Mouse (Mus musculus): ENCODE measurements around the gene Arrb2.
"Not testable (repeated sequence)": the region's sequence is repeated elsewhere in the genome, so short reads cannot be mapped to it uniquely, and the experiment has no call there.

The Arrb2 gene

DNA sequence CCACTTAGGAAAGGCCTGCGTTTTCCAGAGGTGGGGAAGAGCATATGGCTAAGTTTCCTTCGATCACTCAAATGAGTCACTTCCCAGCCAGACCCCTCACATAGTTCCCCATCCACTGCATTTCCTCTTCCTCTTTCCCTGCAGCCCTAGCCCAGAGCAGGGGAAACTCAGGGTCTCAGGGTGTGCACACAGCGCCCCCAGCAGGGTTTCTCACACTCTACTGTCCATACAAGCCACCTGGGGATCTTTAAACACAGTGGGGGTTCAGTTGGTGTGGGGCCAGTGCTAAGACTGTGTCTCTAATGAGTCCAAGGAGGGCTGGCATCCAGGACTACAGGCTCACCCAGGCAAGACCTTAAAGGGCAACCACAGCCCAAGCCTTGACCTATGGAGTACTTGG is 14.3 kb downstream of the Arrb2 start:
- peak in 1 of 2 experiments; percentile 8 for DNase-seq

DNA sequence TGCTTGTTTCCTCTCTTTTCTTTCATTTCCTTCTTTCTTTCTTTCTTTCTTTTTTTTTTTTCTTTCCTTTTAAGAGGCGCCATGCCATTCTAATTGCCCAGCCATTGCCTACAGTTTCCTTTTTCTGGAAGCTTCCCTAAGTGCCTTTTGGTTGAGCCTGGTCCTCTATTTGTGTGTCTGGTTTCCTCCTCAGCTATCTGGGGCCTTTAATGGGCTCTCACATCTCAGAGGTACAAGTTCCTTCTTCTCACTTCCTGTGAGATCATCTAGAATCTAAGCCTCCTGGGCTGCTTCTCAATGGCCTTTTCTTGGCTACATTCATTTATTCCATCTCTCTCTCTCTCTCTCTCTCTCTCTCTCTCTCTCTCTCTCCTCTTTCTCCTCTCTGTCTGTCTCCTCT is 14.9 kb downstream of the Arrb2 start:
- DNase-seq = no peak

DNA sequence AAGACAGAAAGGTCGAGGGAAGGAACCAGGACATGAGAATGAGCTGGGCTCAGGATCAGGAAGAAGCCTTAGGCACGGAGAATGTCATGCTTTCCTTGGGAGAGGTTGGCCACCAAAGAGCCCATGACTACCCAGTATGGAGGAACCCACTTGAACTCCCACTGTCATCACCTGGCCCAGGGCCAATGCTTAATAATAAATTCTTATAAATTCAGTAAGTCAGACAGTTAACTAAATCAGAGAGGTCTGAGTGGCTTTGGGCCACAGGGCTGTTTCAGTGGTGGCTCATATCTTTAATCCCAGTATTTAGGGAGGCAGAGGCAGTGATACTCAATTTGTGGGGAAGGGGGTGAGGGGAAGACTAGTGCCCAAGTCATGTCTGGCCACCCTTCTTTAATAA is 18.5 kb downstream of the Arrb2 start:
- DNase-seq = peak in 1 of 2 experiments; percentile 27

DNA sequence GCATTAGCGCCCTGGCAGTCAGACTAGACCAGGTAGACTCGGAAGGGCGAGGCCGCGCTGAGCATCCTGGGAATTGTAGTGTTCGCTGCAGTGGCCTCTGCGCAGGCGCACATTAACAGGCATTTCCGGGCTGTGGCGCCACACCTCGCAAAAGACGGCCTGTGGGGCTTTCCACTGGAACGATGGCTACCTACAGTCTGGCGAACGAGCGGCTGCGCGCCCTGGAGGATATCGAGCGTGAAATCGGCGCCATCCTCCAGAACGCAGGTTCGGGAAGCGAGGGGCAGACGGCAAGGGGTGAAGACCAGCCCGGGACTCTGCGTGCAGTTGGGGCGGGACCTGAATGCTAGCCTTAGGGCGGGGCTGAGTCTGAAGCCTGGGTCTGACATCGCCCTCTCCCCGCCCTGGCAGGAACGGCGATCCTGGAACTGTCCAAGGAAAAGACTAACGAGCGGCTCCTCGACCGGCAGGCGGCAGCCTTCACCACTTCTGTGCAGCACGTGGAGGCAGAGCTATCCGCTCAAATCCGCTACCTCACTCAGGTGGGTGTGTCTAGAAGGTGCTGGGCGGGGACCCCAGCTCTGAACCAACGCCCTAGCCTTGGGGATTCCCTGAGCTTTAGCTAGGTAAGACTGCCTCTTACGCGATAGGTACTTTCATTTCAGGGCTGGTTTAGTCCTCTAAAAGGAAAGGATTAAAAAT is 19.5 kb downstream of the Arrb2 start, which contains the start of gene Med11:
Med11 (plus strand) TSS at position 123 of the 702 bp plus-strand sequence.
- peak; percentile 98 for DNase-seq

DNA sequence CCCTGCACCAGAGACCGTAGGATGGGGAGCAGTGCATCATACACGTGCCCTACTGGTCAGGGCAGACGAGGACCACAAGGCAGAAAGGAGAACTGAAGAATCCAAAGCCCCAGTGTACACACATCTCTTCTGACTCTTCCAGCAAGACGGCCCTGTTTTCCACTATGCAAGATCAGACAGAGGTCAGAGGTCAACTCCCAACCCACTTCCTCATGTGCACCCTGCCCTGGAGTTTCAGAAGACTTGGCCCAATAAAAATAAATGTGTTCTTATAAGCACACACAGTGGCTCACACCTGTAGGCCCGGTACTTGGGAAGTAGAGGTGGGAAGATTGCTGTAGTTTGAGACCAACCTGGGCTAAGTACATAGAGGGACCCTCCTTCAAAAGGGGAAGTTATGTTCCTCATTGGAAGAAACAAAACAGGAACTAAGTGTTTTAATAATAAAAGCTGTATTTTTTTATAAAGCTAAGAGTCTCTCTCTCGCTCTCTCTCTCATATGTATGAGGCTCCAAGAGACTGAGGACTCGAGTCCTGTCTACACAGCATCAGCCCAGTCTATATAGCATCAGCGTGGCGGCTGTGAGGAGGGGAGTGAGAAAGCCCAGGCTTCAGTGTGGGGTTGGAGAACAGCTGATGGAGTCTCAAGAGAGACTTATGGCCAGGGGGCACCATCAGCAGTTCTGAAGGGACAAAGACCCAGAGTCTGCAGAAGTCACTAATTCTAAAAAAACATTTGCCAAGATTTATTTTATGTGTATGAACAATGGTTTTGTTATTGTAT is 21.0 kb downstream of the Arrb2 start:
- DNase-seq = peak in 1 of 2 experiments; percentile 9

DNA sequence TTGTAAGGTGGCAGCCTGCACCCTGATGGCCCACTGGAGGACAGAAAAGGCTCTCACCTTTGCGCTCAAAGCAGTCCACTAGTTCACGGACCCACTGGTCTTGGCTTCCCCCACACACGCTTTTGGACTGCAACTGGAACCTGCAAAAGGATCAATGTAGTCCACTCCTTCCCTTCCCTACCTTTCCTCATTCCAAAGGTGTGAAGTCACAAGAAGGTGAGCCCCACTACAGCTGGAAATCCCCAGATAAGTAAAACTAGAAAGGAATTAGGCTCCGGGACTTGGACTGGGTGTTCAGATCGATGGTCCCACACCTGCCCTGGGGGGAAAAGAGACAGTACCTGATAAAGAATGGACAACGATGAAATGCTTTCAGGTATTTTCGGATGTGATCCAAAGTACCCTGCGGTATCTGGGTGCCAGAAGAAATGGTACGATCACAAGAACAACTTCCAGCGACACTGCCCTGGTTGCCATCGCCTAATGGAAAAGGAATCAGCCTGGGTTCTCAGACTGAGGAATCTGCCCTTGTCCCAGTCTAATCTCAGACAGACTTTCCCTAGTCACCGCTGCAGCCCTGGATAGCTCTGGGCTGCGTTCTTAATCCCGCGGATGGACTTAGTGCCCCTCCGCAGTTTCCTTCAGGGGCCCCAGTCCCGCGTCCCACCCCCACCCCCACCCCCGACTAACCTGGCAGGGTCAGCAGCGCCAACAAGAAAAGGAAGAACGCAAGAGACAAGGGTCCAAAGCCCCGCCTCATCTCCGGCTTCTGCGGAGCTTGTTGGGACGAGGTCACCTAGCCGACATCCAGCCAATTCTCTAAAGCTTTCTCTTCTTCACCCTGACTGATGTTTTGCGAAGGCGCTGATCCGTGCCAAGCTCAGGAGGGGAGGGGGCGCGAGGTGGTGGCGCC is 26.5 kb downstream of the Arrb2 start, which contains the start of gene Zmynd15:
Zmynd15 (plus strand) TSS at position 746 of the 913 bp plus-strand sequence.
- DNase-seq = no peak

DNA sequence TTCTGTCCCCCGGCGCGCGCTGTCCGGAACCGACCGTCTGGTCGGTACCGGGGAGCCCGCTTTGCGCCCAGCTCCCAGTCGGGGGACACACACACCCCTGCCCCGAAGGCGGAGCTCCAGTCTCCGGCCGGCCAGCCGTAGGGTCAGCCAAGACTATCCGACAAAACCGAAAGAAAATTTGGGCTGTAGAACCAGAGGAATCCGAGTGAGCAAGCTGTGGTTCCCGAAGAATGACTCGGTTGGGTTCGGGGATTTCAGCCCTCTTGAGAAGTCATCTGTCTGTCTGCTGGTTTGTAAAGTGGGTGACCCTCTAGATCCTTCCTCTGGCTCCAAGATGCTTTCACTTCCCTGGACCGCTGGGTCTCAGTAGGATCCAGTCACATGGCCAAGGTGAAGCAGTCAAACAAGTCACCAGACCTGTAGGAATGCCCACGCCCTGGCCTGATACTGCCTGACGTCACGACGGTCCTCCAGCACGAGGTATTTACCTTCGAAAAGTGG is 27.2 kb downstream of the Arrb2 start, which contains the start of gene Cxcl16:
Cxcl16 (minus strand) TSS at position 384 of the 501 bp plus-strand sequence.
- peak; percentile 20 to 26 for DNase-seq

DNA sequence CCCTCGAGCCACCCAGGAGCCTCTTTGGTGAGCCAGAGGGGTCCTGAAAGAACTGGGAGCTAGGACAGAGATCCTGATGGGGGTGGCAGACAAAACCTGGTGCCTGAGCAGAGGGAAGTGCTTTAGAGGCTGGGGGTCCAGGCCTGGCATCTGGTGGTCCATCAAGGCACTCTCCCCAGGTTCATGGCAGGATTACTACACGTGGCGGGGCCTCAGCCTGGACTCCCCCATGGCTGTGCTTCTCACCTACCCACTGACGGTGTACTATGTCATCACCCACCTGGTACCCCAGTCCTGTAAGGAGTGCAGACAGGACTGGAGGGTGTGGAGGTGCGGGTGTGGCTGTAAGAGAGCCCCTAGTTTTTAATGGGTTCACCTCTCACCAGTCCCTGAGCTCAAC is 31.5 kb downstream of the Arrb2 start:
- DNase-seq = no peak

DNA sequence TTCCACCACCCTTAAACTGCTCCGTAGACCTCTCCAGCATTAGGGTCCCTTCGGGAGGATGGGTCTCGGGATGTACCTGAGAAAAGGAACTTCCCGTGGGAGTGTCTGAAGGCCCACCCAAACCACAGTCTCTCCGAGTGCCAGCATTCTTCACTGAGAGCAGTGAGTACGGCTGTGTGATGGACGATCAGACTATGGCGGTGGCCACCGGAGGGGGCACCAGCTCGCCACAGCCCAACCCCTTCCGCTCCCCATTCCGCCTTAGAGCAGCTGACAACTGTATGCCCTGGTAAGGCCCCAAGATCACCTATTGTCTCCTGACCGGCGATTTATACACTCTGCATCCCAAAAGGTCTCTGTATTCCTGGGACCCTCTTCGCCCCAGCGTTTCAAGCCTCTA is 32.8 kb downstream of the Arrb2 start:
- DNase-seq = no peak

DNA sequence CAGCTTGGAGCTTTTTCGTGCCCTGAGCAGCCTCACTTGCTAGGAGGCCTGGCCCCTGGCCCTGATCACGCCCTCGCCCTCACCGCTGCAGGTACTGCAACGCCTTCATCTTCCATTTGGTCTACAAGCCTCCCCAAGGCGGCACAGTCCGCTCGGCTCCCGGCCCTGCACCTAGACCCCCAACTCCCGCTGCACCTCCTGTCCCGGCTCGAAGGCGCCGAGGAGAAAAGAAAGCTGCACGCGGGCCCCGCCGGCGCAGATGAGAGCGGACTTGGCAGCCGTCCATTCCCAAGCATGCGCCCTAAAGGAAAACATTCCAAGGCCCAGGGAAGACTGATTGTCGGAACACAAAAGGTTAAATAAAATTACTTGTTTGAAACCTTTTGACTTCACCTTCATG is 33.4 kb downstream of the Arrb2 start:
- peak; percentile 55 to 64 for DNase-seq

DNA sequence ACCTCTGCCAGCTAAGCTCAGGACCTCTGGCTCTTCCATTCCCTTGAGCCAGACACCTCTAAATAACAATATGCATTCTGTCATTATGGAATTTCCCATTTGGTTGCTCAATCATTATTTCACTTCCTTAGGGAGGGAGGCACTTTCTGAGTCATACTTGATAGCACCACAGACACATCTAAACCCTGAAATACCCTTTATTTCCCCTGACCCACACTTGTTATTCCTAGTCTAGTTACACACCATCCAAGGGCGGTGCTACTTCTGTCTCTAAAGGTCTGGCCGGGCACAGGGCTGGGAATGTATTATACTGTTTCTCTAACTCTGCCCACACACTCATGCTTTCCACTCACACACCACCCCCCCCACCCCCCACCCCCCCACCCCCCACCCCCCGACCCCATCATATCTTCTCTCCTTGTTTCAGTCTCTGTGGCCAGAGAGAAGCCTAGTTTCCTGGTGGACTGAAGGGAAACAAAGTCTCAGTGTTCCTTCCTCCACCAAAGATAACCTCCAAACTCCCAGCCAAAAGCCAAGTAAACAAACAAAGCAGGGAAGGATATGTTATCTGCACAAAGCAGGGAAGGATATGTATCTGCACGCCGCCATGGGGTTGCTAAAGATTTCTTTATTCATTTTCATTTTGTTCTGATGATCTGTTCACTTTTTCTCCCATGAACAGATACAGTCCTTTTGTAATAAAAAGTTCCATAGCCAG is 35.6 kb downstream of the Arrb2 start:
- DNase-seq = no peak

DNA sequence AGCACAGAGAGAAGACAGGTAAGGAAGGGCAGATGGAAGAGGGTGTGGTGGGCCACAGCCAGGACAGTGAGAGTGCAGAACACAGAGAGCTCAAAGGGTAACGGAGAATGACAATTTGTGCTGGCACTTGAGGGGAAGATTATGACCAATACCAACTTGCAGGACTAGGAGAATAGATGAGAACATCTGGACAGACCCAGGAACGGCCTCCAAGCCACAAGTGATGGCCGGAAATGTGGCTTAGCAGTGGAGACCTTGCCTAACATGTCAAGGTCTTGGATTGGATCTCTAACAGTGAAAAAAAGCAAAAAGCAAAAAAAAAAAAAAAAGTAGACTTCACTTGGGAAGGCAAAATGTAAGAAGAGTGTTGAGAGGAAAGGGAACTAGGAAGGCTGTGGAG is 37.3 kb downstream of the Arrb2 start:
- no peak for DNase-seq

DNA sequence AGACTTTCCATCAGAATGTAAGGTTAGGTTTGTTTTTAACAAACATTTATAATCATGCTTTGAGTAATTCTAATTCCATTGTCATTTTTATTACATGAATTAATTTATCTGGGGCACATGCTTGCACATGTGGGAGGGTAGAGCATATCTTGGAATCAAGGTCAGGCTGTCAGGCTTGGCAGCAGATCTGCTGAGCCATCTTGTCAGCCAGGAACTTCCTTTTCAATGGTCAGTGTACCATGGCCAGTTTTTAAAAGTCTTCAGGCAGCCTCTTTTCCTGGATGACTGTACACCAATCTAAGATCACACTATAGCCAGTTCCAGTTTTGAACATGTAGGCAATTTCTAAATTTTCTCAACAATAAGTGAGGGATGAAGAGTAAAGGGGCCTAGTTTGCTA is 40.3 kb downstream of the Arrb2 start:
- no peak for DNase-seq

DNA sequence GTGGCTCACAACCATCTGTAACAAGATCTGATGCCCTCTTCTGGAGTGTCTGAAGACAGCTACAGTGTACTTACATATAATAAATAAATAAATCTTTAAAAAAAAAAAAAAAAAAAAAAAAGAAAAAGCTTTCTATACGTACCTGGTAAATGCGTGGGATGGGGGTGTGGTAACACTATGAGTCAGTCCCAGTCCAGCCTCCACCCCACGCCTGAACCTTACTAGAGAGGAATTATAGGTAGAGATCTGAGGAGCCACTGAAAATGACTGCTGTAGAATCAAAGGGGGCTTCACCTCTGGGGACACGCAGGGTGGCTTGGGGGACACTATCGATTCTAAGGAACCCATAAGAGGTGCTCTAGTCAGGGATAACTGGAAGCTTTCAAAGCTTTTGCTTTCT is 40.9 kb downstream of the Arrb2 start:
- not testable (repeated sequence) for DNase-seq

DNA sequence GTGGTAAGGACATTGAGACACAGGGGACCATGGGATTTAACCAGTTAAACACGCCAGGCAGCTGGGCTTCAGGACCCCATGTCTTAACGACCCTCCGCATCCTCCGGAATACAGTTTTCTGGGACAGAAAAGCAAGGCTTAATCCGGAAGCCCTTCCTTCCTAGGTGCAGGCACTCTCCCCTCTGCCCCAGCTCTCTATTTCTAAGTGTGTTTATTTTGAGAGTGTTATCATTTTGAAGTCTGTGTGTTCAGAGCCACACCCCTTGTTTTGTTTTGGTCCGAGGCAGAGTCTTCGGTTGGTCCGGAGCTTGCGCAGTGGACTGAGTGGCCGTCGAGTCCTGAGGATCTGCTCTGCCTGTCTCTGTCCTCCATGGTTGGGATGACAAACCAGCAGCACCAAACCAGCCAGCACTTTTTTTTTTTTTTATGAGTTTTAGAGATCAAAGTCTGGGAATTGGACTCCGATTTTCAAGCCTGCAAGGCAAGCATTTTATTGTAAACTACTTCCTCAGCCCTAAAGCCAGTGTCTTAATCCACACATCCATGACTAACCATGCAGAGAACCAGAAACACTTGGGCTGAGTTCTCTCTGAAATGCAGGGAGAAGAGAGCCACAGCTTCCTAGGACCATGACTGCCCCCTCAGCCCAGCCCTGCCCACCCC is 42.6 kb downstream of the Arrb2 start:
- no peak for DNase-seq

DNA sequence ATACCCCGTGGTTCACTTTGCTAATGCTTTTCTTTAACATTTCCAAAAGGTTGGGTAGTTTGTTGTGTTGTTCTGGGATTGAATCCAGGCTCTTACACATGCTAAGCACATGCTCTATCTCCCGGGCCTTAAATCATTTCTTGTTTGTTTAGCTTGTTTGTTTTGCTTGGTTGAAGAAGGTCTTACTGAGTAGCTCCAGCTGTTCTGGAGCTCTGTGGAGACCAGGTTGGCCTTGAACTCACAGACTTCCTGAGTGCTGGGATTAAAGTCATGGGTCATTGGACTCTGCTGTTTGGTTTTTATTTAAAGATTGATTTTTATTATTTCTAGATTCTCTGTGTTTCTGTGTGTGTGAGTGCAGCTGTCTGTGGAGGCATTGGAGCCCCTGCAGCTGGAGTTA is 53.1 kb downstream of the Arrb2 start:
- DNase-seq = no peak

DNA sequence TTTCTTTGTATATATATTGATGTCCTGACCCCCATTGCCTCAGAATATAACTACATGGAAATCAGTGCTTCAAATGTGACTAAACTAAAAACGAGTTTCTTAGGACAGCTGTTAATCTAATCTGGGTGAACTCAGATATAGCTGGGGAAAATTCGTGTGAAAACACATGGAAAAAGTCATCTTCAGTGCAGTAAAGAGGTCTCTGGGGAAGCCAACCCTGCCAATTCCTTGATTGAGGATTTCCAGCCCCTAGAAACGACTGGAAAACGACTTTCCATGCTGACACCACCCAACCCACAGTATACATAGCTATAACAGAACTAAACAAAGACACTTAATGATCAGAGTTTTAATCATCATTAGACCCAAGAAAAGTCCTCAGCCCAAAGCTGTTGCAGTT is 55.4 kb downstream of the Arrb2 start:
- DNase-seq = no peak

DNA sequence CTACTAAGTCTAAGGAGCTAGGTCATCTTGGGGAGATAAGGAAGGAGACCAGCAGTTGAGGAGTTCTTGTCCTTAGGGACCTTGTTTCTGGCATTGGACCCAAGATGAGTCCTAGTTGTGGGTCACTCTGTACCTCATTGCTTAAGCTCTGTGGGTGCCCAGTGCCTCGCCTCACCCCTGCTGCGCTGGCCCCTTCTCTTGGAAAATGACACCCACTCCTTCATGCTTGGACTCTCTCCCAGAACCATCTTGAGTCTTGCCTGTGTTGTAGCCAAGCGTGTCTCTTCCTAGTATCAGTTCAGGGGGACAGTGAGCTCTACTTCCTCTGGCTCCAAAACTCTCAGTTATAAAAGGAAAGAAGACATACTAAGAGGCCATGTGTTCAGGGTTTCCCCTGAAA is 56.7 kb downstream of the Arrb2 start:
- no peak for DNase-seq

DNA sequence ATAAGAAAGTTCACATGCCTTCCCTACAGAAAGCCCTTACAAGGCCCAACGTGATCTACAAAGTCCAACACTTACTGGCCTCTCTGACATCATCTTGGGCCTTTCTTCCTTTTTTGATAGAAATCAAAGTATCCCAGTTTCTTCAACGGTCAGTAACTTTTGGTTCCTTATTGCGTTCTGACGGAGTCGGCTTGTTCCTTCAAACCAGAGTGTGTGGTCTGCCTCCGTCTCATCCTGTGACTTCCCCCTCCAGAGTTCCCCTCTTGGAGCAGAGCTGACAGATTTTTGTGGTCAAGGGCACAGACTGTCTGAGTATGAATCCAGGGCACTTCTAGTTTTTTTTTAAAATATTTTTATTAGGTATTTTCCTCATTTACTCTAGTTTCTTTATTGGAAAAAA is 57.2 kb downstream of the Arrb2 start:
- DNase-seq = no peak

All from cerebellum, postnatal 25 days (tissue).